Mouse (Mus musculus) heart, postnatal 0 days (tissue): ENCODE measurements around the gene Ccl9. TPM values are rescaled to one million over a fixed set of nuclear protein-coding genes. Genes with fewer than 3 reads are reported as not detected.
A peak's percentile ranks its signal among the peaks of the same experiment; 100 is the strongest.
"Not testable (repeated sequence)": the region's sequence is repeated elsewhere in the genome, so short reads cannot be mapped to it uniquely, and the experiment has no call there.

Experiments used
- ATAC-seq: fragments of 200-750 bp; cut with Nextera tagmentation; 2 replicates; pipeline ENCODE4 v1.8.0; 2017; ENCODE audit warnings: low read depth, moderate number of reproducible peaks, moderate library complexity; ENCODE audit not compliant: insufficient read depth
- DNase-seq: peaks from one replicate; pipeline ENCODE4 v3.0.0-alpha.2; 2016; ENCODE audit warnings: low spot score
- H3K27ac ChIP-seq: fragments of 300-500 bp; sonication (generic); 2 replicates; pipeline ENCODE4 v1.5.1; 2014; ENCODE audit warnings: low read depth, mild to moderate bottlenecking
- H3K27me3 ChIP-seq: fragments of 300-500 bp; sonication (generic); 2 replicates; pipeline ENCODE4 v1.6.1; 2014; ENCODE audit warnings: low read length, mixed read lengths; ENCODE audit not compliant: control insufficient read depth, insufficient read depth
- H3K36me3 ChIP-seq: fragments of 300-500 bp; sonication (generic); replicated peaks from 2 replicates; pipeline ENCODE4 v1.6.1; 2014; ENCODE audit warnings: low read length, mixed read lengths; ENCODE audit not compliant: control insufficient read depth, insufficient read depth
- H3K4me1 ChIP-seq: fragments of 300-500 bp; sonication (generic); 2 replicates; pipeline ENCODE4 v1.6.1; 2014; ENCODE audit warnings: antibody characterized with exemption; ENCODE audit not compliant: control insufficient read depth, insufficient read depth
- H3K4me2 ChIP-seq: fragments of 300-500 bp; sonication (generic); 2 replicates; pipeline ENCODE4 v1.6.1; 2014; ENCODE audit warnings: low read depth, mild to moderate bottlenecking, low read length, moderate library complexity
- H3K4me3 ChIP-seq: fragments of 300-500 bp; sonication (generic); 2 replicates; pipeline ENCODE4 v1.5.1; 2014; ENCODE audit warnings: low read depth, low read length
- H3K9ac ChIP-seq: fragments of 300-500 bp; sonication (generic); replicated peaks from 2 replicates; pipeline ENCODE4 v1.6.1; 2014; ENCODE audit warnings: low read depth, low read length, mixed read lengths
- H3K9me3 ChIP-seq: fragments of 300-500 bp; sonication (generic); replicated peaks from 2 replicates; pipeline ENCODE4 v1.6.1; 2016; ENCODE audit warnings: low read length; ENCODE audit not compliant: control insufficient read depth
- CTCF ChIP-seq: IDR thresholded peaks from 2 replicates; pipeline ENCODE4 v1.5.1; 2016; ENCODE audit warnings: antibody characterized with exemption, control low read depth, low read depth
- EP300 ChIP-seq: IDR thresholded peaks from 2 replicates; pipeline ENCODE4 v1.6.1; 2016; ENCODE audit warnings: antibody characterized with exemption, low read depth
- WGBS: fragments of 180-500 bp; shearing (Covaris S2); extraction: QIAGEN DNeasy Blood & Tissue Kit; methylation state at CpG from one replicate; pipeline ENCODE4 v1.1.7; 2014; 5-methylcytosine and 5-hydroxymethylcytosine counted together
- polyA plus RNA-seq: library from polyadenylated mRNA; unstranded; fragments of >200 nt; fragmentation: Nextera tagmentation; extraction: Ambion mirVana; gene quantifications from 2 replicates; pipeline ENCODE4 v1.2.1, GENCODE M21; 2015
- total RNA-seq: library from RNA; depleted of rRNA; stranded (reverse); fragments of >200 nt; gene quantifications from 2 replicates; pipeline ENCODE4 v1.2.3, GENCODE M21; 2014; ENCODE audit warnings: low replicate concordance

Gene Ccl9
- total and polyA plus RNA-seq, 2 experiments from 2014 or later: 2.2 to 8.6 TPM

DNA sequence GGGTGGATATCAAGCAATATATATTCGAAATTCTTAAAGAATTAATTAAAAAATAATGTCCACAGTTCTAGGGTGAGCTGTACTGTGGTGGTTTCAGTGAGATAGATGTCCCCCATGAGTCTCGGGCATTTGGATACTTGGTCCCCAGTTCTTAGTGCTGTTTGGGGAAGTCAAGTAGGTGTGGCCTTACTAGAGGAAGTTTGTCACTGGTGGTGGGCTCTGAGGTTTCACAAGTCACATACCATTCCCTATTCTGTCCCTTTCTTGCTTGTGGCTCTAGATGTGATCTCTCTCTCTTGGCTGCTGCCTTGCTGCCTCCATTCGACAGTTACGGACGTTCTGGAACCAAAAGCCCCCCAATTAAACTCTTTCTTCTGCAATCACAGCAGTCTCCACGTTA lies 18.0 kb downstream of the Ccl9 start:
- H3K27ac ChIP-seq: no peak overlapping the region
- no peak overlapping the region for H3K4me2 ChIP-seq
- WGBS: 65% methylated on average over 6 of the region's 6 CpGs
- no peaks in the 10 kb centered on the region for H3K27me3 ChIP-seq
- no peak for DNase-seq
- ATAC-seq: no peak
- no peak for TF ChIP-seq EP300
- TF ChIP-seq CTCF: no peak
- no peak overlapping the region for H3K9ac ChIP-seq
- no peaks in the 10 kb centered on the region for H3K9me3 ChIP-seq
- no peak overlapping the region for H3K4me3 ChIP-seq
- H3K36me3 ChIP-seq: no peaks in the 10 kb centered on the region
- no peaks in the 10 kb centered on the region for H3K4me1 ChIP-seq

DNA sequence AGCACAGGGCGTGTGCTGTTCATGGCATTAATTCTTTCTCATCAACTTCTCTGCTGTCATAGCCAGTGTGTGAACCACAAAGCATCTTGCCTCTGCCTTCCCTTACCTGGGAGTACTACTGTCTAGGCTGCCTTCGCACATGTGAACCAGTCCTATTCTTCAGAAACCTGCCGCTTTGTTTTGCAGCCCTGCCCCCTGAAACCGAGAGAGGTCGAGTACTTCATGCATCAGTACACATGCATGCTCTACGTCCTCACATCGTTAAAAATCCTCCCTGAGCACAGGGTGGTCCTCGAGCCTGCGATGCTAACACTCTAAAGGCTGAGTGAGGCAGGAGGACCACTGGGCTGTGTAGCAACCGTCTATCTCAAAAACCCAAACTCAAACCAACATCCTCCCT lies 21.4 kb downstream of the Ccl9 start:
- Histone ChIP-seq H3K36me3 (no peaks in the 10 kb centered on the region), H3K9ac (no peak overlapping the region), H3K4me1 (no peaks in the 10 kb centered on the region), H3K9me3 (no peaks in the 10 kb centered on the region), H3K4me3 (no peak overlapping the region), H3K27ac (no peak overlapping the region), H3K4me2 (no peak overlapping the region), H3K27me3 (no peaks in the 10 kb centered on the region)
- DNase-seq (no peak), ATAC-seq (no peak)
- WGBS: 75% methylated on average over 10 of the region's 10 CpGs
- TF ChIP-seq EP300: no peak
- TF ChIP-seq CTCF: no peak

DNA sequence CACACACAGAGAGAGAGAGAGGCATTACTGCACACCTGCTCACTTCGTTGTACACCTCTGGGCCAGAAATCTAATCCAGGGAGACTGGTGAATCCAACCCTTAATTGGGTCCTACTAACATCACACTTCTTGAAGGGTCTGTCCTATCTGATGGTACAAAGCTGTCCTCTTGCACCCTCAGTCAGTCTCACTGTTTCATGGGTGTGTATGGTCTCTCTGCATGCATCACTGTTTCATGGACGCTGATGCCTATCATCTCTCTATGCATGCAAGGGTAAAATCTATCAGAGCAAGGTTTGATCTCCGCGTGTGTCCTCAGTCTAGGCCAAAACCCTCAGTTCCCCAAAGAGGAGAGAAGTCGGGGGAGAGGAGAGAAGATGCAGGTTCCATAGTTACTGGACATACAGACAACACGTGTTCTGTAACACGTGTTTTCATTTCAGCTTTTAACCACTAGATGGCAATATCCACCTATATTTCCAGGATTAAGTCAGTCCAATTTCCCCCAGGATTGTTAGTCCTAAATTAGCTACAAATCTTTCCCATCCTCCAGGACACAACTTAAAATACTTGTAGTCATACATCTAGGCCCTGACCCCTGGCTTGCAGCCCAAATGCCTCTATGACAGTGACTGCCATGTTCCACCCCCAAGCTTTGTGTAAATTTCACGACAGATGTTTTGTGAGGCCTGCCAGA lies 22.2 kb downstream of the Ccl9 start:
- Histone ChIP-seq H3K4me1 (no peaks in the 10 kb centered on the region), H3K36me3 (no peaks in the 10 kb centered on the region), H3K27me3 (no peaks in the 10 kb centered on the region), H3K9ac (no peak overlapping the region), H3K4me3 (no peak overlapping the region), H3K9me3 (no peaks in the 10 kb centered on the region), H3K27ac (no peak overlapping the region), H3K4me2 (no peak overlapping the region)
- peak; percentile 85 for DNase-seq
- 28% methylated on average over 8 of the region's 8 CpGs for WGBS
- peak; percentile 77 for ATAC-seq
- TF ChIP-seq EP300 (no peak), CTCF (peak; percentile 81)

DNA sequence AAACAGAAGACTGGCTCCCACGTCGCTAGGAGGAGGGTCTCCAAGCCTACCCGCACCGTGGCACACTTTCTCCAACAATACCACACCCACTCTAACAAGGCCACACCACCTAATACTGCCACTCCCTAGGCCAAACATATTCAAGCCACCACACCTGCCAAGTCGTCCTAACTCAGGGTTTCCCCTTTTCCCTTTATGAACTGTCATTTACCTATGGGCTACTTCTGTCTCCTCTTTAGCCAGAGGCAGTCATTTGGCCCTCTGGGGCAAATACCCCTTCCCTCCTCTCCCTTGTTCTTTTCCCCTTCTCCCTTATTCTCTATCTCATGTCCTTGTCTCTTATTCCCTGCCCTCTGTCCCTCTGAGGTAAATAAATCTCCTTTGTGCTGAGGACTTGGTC lies 26.8 kb downstream of the Ccl9 start:
- 76% methylated on average over 5 of the region's 5 CpGs for WGBS
- H3K27ac ChIP-seq: no peak overlapping the region
- TF ChIP-seq CTCF: no peak
- no peak for TF ChIP-seq EP300
- DNase-seq: no peak
- no peaks in the 10 kb centered on the region for H3K36me3 ChIP-seq
- H3K27me3 ChIP-seq: no peaks in the 10 kb centered on the region
- H3K4me2 ChIP-seq: no peak overlapping the region
- H3K4me3 ChIP-seq: no peak overlapping the region
- H3K9ac ChIP-seq: no peak overlapping the region
- no peaks in the 10 kb centered on the region for H3K9me3 ChIP-seq
- no peak for ATAC-seq
- H3K4me1 ChIP-seq: no peaks in the 10 kb centered on the region

DNA sequence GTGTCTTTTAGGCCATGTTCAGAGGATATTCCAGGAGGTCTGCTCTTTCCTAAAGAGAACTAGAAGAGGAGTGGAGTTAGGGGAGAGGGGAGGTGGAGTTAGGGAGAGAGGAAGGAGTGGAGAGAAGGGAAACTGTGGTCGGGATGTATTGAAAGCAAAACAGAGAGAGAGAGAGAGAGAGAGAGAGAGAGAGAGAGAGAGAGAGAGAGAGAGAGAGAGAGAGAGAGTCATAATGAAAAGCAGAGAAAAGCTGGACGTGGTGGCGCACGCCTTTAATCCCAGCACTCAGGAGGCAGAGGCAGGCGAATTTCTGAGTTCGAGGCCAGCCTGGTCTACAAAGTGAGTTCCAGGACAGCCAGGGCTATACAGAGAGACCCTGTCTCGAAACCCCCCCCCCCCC lies 27.4 kb downstream of the Ccl9 start:
- not testable (repeated sequence) for ATAC-seq, H3K36me3 ChIP-seq, H3K9ac ChIP-seq, DNase-seq, H3K4me3 ChIP-seq, H3K4me2 ChIP-seq, H3K27ac ChIP-seq, H3K9me3 ChIP-seq, H3K27me3 ChIP-seq, H3K4me1 ChIP-seq
- 86% methylated on average over 7 of the region's 7 CpGs for WGBS

DNA sequence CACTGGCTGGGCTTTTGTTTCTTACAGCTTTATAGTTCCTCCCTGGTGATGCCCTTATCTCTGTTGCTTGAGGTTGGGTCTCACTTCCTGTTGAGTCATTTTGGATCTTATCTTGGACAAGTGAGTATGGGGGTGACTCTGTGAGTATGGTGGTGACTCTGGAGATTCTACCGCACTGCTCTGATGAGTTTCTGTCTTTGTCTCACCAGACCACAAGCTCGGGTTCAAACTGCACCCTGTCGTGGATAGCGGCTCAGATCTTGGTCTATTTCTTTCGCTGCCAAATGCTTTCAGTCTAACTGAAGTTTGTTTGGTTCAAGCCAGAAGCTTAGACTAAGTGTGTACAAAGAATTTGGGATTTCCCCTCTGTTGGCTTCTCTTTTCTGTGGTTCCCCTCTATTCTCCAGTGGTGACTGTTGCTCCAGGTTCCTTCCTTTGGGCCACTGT lies 28.2 kb downstream of the Ccl9 start:
- ATAC-seq (no peak), DNase-seq (no peak)
- TF ChIP-seq CTCF: no peak
- TF ChIP-seq EP300: no peak
- no peak overlapping the region for H3K27ac ChIP-seq
- H3K9me3 ChIP-seq: no peaks in the 10 kb centered on the region
- H3K4me2 ChIP-seq: no peak overlapping the region
- no peak overlapping the region for H3K9ac ChIP-seq
- 73% methylated on average over 5 of the region's 5 CpGs for WGBS
- H3K4me1 ChIP-seq: no peaks in the 10 kb centered on the region
- H3K4me3 ChIP-seq: no peak overlapping the region
- no peaks in the 10 kb centered on the region for H3K36me3 ChIP-seq
- H3K27me3 ChIP-seq: no peaks in the 10 kb centered on the region
